Mouse (Mus musculus) liver, postnatal 0 days (tissue): ENCODE measurements at regions not wholly inside any gene's neighbourhood (a gene's known extent, or its start where the extent isn't known, plus 50 kb on each side); places are given as distances from the start of the nearest gene placed in this dataset.

ENCODE experiments used
- CTCF ChIP-seq: sonication (generic); IDR thresholded peaks from 2 replicates; pipeline ENCODE4 v1.5.1; 2016; ENCODE audit warnings: antibody characterized with exemption, low read depth
- EP300 ChIP-seq: IDR thresholded peaks from 2 replicates; pipeline ENCODE4 v1.6.1; 2016; ENCODE audit warnings: antibody characterized with exemption, low read depth, mild to moderate bottlenecking

DNA sequence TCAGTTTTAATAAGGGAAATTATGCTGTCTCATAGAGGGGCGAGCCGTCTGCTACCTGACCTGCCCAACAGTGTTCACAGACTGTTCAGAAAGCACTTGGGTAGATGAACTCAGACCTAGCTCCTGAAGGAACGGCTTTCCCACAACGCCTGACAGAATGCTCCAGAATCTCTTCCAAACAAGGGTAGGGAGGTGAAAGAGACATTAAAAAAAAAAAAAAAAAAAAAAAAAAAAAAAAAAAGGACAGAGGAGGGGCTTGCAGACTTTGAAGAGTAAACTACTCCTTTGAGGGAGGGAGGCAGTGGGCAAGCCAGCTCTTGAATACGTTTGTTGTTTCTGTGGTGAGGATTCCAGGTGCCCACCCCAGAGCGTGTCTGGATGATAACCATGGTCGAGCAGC, 81.6 kb downstream of the Cpn2 start:
- TF ChIP-seq EP300 (no peak), CTCF (no peak)
